Mouse (Mus musculus): ENCODE data around the gene Rhog. TPM values are rescaled to one million over a fixed set of nuclear protein-coding genes. Genes with fewer than 3 reads are reported as not detected.
A peak's percentile ranks its signal among the peaks of the same experiment; 100 is the strongest.
"Not testable (repeated sequence)": the region's sequence is repeated elsewhere in the genome, so short reads cannot be mapped to it uniquely, and the experiment has no call there.

Rhog gene
- total RNA-seq (2022), result 10 to 100 TPM; 17.5 to 20.1 (median 19.2) TPM

DNA sequence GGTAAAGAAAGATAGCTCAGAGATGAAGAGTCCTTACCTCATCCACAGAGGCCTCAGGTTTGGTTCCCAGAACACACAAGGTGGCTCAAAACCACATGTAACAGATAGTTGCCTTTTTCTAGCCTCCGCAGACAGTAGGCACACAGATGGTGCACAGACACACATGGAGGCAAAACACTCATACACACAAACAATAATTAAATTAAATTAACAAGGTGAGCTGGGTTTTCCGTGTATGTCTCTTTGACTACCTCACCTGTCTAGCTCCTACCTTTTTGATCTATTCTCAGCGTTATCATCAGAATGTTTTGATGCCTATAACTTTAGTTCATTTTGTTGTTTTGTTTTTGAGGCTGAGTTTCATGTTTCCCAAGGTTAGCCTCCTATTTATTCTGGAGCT lies at the start of gene Rhog:
Gene Rhog (minus strand): TSS at position 101 of the 400 bp plus-strand sequence.
- no peak for DNase-seq (ENCODE audit: low spot score)

DNA sequence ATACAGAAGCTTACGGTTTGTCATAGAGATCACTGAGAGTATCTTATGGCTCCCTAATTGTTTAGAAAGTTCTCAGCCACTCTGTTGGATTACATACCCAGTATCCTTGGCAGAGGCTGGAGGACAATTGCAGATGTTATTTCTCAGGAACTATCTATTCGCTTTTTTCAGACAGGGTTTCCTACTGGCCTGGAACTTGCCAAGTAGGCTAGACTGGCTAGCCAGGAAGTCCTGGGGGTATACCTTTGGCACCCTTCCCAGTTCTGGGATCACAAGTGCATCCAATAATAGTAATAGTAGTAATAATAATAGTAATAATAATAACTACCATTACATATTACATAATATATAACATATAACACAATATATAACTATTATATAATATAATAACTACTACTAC lies 49.7 kb upstream of the Rhog start:
- no peak for DNase-seq (ENCODE audit: low spot score)

DNA sequence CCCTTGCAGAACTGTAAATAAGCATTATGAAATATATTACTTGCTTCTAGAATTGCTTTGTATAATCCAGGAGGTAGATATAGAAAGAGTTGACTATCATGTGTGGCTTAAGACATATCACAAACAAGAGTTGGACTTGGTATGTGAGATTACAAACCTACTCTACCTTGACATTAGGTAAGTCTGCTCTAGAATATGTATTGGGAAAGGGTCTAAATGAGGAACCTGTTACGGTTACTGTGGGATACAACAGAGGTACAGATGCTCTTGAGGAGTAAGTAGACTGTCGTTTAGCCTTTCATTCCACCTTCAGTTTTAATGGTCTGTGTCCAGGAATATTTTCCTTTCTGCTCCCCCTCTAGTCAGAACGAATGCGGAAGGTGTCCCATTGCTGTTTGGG lies 46.6 kb upstream of the Rhog start:
- DNase-seq (ENCODE audit: low spot score), result no peak

DNA sequence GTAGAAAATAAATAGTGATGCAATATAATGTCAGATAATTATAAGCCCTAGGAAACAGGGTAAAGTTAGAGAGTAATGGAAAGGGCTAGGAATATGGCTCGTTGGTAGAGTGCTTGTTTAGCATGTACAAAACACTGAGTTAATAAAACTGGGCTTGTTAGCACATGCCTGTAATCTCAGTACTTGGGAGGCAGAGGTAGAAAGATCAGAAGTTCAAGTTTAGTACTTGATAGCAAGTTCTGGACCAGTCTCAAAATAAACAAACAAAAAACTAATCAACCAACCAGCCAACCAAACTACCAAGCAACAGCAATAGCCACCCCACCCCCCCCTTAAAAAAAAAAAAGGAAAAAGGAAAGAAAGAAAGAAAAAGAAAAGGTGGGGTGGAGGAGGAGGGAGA lies 44.9 kb upstream of the Rhog start:
- DNase-seq (ENCODE audit: low spot score), result no peak

DNA sequence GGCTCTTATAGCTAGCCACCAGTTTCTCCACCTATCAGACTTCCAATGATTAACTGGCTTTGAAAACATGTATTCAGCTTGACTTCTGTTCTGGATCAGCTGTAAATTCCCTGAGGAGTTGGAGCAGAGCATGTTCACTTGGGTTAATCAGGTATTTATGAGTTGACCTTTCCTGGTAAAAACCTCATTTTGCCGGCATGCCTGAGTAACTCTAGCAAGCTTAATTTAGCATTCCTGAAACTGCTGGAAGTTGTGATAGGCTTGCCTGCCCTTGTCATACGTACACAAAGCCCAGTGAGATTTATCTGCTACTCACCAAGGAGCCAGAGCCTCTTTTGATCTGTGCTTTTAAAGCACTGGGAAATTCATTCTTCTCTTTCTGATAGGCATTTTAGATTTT lies 37.4 kb upstream of the Rhog start:
- DNase-seq (ENCODE audit: low spot score), result no peak

DNA sequence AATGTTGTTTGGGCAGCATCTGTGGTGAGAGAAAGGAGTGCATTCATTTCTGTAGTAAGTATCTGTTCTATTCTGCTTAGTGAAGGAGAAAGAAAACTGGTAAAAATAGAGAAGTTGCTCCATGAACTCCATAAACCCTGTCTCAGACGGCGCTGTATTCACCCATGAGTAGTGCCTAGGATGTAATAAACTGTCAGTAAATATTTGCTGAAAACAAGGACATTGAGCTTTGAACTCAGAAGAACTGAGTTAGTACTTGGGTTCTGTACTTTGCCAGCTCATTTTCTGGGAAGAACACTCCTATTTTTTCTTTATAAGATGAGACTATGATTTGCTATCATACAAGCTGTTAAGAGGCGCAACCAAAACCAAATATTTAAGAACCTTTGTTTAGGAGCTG lies 36.4 kb upstream of the Rhog start:
- DNase-seq (ENCODE audit: low spot score), result no peak

DNA sequence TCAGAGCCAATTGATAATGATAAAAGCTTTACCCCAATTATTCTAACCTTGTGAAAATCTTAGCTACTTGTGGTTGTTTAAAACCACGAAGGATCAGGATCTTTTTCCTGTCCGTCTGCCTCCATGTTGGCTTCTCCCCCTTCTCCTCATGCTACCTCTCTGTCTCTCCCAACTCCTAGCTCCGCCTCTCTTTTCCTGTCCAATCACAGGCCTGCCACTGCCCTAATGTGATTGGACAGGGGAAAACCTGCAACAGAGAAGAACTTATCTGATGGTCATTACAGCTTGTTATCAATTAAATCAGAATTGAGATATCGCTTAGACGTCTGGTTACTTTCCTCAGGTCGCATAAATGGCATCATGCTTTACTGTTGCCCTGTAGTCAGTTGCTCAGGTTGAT lies 33.6 kb upstream of the Rhog start:
- no peak for DNase-seq (ENCODE audit: low spot score)

DNA sequence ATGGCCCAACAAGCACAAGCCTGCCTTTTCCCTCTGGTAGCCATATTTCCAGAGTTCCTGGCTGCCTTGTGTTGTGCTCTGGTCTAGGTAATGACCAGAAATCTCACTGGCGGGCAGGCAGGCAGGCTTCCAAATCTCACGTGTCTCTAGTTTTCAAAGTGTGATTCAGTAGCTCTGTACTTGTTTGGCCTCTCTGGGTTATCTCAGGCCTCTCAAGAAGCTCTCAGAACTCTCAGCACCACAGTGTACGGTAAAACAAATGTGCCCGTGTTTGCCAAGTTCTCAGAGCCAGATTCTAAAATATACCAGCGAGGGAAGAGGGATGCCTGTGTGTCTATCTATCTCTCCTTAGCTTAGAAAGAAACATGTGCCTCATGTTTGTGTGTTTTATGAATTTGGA lies 26.4 kb upstream of the Rhog start:
- peak; percentile 63 for DNase-seq (ENCODE audit: low spot score)

DNA sequence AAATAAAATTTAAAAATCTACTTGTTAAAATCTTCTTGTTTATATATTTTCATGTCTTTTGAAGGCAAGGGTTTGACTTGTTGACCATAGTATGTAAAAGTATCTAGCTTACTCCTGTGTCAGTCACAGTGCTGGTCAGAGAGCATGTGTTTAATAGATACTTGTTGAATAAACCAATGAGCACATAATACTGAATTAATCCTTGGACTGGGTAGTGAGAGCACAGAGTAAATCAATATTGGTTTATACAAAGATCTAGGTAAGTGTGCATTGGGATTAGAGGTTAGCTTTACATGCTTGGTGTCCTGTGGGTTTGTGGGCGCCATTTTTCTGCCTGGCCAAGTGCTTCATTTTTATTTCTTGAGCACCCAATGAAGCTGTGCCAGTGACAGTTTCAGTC lies 25.5 kb upstream of the Rhog start:
- DNase-seq (ENCODE audit: low spot score), result no peak

DNA sequence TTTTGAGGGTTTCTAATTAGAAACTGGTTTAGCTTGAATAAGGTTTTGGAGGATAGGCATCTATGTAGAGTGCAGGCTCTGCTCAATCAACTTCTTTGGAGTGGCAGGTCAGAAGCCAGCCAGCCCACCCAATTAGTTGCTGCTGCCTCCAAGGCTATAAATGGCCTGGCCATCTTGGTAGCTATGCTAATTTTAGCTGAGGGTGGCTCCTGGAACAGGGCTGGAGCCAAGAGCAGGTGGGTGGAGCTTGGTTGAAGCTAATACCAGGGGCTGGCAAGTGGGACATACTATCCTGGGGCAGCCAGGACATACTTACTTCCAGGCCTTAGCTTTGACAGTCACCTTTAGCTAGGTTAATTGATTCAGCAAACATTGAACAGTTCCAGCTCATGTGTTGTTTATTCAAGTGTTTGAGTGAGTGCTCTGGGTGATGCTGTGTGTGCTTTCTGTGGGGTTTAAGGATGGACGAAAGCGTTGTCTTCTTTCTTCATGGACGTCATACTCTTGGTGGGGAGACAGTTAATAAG lies 16.6 kb upstream of the Rhog start:
- DNase-seq (ENCODE audit: low spot score), result peak; percentile 41

DNA sequence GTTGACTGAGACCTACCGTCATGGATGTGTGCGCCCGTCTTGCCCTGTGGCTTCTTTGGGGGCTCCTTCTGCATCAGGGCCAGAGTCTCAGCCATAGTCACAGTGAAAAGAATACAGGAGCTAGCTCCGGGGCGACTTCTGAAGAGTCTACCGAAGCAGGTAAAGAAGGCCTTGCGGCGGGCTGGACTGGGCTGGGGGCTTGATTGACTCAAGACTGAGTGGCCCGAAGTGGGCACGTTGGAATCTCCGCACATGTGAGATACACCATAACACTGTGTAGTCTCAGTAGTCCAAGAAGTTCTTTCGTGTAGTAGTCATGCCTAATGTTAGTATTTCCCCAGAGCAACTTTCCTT lies 12.5 kb upstream of the Rhog start:
- DNase-seq (ENCODE audit: low spot score), result no peak

DNA sequence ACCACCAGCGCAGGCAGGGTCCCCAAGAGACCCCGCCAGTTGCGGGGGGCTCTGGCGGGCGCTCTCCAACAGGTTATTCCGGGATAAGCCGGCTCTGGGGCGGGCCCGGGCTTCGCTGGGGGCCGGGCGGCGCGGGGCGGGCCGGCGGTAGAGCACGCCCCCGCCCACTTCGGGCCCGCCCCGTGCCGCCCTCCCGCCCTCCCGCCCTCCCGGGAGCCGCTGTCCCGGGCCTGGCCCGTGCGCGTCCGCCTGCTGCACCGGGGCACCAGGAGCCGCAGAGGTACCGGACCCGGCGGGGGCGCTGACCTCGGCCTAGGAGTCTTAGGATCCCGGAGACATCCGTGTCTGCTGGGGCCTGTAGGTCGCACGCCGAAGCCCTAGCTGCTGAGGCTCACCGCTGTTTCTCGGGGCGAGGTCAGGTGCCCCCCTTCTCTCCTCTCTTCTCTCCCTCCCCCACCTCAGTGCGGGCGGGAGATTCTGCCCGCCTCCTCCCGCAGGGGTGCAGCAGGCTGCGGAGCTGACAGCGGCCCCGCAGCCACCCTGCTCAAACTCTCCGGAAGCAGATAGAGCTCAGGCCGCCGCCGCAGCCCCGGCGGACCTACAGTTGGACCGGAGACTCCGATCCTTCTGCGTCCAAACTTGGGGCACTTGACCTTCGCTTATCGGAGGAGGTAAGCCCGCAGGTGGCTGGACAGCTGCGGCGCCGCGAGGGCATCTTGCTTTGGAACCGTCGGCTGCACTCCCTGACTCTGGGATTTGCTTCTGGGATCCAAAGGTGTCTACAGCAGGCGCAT lies 11.9 kb upstream of the Rhog start, which contains the start of gene Stim1:
Gene Stim1 (plus strand): TSS at position 206 of the 794 bp plus-strand sequence.
- DNase-seq (ENCODE audit: low spot score), result no peak

DNA sequence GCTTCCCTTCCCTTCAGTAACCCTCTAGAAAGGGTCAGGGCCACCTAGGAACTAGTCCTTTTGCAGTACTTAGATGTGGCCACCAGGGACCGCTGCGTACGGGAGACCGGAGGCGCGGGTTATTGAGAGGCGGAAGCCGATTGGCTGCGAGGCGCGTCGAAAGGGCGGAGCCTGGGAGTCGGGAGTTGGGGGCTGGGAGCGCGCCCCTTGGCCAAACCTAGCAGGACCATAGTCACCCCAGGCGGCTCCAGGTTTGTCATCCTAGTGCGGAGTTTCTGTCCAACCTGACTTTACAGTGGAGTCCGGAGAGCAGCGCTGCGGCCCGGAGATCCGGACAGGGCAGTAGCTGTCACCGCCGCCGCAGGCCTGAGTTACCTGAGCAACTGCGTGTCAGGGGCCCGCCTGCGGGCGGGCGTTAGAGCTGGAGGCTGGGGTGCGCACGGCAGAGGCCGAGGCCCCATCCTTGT lies 11.3 kb upstream of the Rhog start:
- DNase-seq (ENCODE audit: low spot score), result peak; percentile 95

DNA sequence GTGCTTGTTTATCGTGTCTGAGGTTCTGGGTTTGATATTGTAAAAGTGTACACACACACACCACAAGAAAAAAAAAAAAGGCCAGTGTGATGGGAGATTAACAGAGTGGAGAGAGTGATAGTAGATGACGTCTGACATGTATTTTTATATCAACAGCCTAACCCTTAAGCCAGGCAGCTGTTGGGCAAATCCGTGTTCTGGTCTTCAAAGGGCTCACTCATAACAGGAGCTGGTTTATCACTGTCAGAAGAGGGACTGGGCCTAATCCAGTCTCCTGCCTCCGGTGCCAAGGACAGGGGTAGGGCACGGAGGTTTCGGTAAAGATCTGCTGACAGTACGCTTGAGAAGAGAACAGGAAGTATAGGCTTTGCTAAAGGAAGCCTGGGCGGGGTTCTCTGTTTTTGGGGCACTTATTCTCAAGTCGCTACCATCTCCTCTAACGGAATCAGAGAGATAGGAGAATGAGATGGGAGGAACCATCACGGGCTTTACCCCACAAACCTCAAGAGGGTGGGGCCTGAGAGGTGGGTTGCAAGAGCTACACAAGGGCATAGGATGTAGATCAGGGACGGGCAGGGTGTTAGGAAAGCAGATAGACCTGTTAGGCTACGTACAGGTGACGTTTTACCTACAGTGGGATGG lies 10.7 kb upstream of the Rhog start:
- peak; percentile 26 for DNase-seq (ENCODE audit: low spot score)

DNA sequence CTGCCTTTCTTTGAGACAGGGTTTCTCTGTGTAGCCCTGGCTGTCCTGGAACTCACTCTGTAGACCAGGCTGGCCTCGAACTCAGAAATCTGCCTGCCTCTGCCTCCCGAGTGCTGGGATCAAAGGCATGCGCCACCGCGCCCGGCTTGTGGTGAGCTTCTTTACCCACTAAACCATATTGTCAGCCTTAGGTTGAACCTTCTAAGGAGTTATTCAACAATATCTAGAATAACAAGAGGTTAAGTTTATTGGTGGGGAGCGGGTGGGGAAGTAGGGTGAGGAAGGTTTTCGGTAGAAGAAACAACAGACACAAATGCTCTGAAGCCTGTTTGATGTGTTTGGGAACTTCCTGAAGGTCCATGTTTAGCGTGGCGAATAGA lies 10.2 kb upstream of the Rhog start:
- DNase-seq (ENCODE audit: low spot score), result not testable (repeated sequence)

DNA sequence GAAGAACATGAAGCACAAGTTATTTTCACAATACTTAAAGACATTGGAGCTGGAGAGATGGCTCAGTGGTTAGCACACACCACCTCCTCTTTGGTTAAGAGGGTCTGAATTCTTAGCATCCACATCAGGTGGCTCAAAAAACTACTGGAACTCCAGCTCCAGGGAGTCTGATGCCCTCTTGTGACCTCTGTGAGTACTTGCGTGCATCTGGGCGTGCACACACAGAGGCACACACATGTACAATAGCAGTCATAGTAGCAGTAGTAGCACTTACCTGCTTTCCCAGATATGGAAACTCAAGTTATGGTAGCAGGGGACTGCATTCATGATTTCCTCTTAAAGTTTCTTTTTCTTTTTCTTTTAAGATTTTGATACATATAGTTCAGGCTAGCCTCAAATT lies 7.2 kb upstream of the Rhog start:
- no peak for DNase-seq (ENCODE audit: low spot score)

DNA sequence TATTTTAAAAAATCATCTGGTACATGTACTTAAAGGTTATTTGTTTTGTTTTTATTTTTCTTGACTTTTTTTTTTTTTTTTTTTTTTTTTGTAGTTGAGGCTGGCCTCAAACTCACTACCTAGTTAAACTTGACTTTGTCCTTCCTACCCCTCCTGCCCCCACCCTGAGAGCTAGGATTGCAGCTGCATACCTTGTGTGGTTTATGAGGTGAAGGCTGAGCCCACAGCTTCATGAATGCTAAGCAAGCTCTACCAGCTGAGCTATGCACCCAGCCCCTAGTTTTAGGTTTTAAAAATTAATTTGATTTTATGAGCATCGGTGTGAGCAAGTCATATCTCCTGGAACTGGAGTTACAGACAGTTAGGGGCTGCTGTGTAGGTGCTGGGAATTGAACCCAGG lies 4.7 kb upstream of the Rhog start:
- no peak for DNase-seq (ENCODE audit: low spot score)

DNA sequence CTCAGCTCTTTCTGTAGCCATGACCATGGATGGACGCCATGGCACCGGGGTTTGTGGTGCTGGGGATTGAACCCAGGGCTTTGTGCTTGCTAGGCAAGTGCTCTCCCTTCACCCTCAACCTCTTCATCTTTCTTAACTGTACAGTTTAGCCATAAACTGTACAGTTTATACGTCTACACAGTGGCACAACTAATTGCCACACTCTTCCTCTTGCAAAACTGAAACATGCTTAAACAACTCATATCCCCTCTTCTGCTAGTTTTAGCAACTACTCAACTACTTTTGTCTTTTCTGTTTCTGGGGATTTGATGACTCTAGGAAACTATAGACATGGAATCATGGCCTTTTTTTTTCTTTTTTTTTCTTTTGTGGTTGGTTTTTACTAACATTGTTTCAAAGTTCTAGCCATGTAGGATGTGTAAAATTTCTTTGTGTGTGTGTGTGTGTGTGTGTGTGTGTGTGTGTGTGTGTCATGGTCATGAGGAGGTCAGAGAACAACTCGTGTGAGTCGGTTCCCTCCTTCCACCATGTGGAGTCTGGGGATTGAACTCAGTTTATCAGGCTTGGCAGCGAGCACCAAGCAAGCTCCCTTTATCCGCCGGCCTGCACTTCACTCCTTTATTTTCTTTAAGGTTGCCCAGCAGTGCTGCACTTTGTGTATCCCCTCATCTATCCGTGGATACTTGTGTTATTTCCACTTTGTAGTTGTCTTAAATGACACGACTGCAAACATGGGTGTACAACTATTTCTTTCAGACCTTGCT lies 4.0 kb upstream of the Rhog start:
- DNase-seq (ENCODE audit: low spot score), result no peak

DNA sequence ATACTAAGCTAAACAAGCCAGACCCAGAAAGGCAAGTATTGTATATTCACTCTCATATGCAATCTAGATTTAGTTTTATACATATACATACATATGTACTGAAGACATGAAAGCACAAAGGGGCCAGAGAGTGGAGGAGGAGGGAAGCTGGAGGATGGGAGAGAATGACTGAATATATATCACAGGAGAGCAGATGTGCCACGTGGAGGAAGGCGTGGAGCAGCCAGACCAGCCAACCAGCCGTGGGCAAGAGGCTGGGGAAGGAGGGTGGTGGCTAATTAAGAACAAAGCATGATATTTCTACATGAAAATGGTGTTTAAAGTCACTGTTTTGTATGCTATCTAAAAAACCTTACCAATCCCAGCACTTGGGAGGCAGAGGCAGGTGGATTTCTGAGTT lies 2.9 kb upstream of the Rhog start:
- DNase-seq (ENCODE audit: low spot score), result no peak

DNA sequence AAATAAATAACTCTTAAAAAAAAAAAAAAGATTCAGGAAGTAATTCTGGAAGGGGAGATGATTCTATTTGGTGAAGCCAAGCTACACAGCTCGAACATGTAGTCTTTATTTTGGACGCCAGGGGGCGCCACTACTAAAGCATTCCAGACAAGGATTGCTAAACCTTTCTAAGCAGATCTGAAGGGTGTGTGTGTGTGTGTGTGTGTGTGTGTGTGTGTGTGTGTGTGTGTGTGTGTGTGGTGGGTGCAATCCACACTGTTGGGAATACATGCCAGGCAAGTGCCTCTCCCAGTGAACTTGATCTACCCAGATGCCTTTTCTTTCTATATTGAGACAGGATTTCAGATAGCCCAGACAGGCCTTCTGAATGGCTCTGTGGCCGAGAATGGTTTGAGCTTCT lies 2.3 kb upstream of the Rhog start:
- peak; percentile 76 for DNase-seq (ENCODE audit: low spot score)

DNA sequence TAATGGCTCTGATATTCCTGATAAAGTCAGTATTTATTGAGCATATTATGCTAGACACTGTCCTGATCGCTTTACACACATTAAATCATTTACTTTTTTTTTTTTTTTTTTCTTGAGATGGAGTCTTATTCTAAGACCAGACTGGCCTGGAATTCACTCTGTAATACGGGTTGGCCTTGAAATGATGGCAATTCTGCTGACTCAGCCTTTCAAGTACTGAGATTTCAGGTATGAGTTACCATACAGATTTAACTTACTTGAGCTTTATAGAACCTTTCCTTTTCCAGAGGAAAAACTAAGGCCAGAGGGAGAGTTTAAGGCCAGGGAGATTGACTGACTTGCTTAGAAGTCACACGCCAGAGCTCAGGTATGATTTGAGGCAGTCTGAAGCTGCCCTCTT lies 782 bp upstream of the Rhog start:
- DNase-seq (ENCODE audit: low spot score), result no peak

DNA sequence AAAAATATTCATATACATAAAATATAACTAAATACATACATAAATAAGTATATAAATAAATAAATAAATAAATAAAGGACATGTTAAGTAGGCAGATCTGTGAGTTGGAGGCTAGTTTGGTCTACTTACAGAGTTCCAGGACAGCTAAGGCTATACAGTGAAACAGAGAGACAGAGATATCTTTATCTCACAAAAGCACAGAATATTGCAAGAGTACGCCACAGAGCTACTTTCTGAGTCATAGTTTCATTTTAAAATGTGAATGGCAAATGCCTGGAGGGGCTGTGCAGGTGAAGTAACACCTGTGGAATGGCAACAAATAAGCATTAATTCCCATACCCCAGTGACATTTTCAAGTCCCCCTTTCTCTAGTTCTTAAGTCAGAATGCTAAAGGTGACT lies 2.2 kb downstream of the Rhog start:
- no peak for DNase-seq (ENCODE audit: low spot score)

Measured in heart, adult 8-10 months (tissue).